Mouse (Mus musculus): ENCODE data around the gene Psme1.
A peak's percentile ranks its signal among the peaks of the same experiment; 100 is the strongest.

Gene Psme1

DNA sequence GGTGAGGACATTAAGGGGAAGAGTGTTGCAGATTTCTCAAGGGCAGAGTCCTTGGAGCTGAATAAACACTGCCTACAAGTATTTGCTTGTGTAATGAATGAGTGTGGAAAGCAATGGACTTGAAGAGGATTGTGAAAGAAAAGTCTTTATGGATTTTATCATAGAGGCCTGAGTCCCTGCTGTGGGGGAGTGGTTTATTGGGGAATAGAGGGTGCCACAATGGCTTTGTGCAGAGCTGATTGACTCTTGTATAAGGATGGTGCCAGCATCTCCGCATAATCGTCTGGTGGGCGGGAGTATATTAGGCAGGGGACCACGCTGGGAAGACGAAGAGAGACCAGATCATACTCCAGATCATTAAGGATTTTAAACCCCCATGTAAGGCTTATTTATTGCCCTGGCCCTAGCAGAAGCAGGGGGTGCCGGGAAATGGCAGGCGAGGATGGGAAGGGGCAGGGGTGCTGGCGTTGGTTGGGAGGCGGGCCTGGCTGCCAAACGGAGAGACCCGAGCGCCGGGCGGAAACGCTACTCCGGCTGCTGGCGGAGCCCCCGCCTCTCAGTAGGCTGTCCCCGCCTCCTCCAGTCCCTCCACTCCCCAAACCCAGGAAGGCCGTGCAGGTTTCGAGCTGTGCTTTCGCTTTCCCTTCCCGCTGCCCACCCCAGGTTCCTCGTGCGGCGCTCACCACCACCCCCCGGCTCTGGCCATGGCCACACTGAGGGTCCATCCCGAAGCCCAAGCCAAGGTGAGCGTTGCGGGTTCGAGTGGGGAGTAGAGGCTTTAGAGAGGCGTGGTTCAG is at the start of gene Psme1:
Gene Psme1 (plus strand): TSS at position 253 of the 797 bp plus-strand sequence.
- peak; percentile 80 for DNase-seq (ENCODE audit: low spot score)

DNA sequence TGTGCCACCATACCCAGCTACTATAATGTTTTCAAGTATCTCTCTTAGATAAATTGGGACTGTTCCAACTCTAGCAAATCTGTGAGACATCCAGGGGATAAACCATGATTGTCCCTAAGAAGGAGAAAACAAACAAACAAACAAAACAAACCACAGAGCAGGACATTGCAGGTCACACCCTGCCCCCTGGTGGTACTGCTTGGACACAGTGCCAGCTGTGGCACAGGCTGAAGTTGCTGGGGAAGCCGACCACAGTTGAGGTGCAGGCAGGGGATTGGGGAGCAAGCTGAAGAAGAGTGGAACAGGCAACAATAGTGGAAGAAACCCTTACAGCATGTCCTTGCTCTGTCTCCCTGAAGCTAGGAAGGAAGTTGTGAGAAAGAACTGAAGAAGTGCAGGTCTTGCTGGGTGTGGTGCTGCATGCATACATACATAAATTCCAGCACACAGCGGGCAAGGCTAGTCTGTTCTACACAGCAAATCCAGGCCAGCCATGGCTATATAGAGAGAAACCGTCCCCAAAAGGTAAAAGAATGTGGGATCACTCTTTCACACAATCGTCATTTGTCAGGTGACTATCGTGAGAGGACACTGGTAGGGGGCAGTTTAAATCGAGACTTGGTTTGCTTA is 41.7 kb upstream of the Psme1 start:
- DNase-seq (ENCODE audit: low spot score) = peak; percentile 73

DNA sequence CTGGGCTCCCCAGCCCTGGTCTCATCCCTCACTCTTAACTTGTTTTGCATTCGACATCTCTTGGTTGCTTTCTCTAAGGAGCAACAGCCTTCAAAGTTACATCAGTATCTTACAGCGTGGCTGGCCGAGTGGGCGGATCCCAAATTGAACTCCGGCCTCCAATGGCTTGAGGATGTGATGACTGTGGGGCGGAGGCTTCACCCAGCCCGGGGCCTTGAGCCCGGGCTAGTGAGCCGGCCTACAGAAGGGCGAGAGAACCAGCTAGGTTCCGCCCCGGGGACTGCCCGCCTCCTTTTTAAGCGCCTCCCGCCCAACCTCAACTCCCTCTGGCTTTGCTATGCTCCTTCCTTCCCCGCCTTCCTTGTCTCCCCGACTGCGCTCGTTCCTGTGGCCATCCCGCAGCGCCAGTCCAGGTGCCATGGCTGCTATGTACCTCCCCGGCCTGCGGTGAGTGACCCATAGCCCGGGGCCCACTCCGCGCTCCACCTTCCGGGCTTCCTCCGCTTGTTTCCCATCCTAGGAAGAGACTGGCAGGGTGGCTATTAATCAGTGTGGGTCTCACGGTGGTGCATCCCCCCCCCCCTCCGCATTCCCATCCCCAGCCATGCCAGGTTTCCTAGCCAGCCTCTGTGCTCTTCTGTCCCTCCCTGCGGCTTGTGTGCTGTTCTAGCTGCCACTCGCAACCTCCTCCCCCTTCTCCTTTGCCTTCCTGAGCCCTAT is 37.7 kb upstream of the Psme1 start, which contains the start of gene Pck2:
Gene Pck2 (plus strand): TSS at position 200 of the 720 bp plus-strand sequence.
- DNase-seq (ENCODE audit: low spot score) = peak; percentile 82

DNA sequence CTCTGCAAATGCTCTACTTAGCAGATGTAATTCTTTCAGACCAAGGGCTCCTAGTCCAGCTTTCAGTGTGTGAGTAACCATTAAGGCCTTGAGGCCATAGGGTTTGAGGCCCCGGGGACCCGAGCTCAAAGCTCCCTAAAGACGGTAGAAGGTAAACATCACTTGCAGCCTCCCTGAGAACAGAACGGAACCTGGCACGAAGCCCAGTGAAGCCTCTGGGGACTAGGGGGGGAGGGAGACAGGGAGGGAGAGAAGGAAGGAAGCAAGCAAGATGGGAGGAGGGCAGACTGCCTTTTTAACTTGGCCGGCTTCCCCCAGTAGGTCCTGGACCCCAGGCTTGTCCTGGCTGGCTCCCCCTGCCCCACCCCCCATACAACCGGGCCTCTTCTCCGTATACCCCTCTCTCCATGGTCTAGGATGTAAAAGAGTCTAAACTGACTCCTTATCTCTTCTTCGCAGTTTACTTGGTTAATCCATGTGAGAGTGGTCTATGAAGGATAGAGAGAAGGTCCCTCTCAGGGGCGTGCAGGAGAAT is 37.1 kb upstream of the Psme1 start:
- peak; percentile 59 for DNase-seq (ENCODE audit: low spot score)

DNA sequence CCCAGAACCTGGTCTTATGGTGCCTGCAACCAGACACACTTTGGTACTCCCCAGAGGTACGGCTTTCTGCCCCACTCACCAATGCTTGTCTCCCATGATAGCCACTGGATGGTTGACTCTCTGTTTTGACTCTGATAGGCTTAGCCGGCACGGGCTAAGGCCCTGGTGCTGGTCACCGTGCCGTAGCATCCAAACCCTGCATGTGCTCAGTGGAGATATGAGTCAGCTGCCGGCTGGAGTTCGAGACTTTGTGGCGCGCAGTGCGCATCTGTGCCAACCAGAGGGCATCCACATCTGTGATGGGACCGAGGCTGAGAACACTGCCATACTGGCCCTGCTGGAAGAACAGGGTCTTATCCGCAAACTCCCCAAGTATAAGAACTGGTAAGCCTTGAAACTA is 35.7 kb upstream of the Psme1 start:
- DNase-seq (ENCODE audit: low spot score) = no peak

DNA sequence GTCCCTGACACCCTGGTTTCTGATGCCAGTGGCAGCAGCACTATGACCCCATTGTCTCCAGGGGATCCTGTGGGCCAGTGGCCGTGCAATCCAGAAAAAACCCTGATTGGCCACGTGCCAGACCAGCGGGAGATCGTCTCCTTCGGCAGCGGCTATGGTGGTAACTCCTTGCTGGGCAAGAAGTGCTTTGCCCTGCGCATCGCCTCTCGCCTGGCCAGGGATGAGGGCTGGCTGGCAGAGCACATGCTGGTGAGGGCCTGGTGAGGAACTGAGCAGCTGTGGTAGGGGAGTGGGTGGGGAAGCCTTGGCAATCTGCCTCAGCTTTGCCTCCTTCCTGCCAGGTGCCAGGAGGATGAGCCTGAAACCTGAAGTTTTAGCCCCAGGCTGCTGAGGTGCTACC is 33.6 kb upstream of the Psme1 start:
- no peak for DNase-seq (ENCODE audit: low spot score)

DNA sequence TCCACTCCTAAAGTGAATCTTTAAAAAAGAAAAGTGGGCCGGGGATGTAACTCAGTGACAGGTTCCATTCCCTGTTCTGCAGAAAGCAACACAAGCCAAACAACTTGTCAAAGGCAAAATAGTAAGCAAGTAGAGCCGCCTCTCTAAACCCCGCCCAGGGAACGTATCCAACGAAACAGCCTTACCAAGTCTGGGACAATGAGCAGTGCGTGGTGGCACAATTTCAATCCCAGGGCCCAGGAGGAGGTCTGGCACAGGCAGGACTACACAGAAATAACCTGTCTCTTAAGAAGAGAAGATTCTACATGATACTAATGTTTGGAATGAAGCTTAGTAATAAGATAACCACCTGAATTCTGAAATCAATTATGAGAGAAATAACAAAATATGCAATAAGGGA is 27.7 kb upstream of the Psme1 start:
- no peak for DNase-seq (ENCODE audit: low spot score)

DNA sequence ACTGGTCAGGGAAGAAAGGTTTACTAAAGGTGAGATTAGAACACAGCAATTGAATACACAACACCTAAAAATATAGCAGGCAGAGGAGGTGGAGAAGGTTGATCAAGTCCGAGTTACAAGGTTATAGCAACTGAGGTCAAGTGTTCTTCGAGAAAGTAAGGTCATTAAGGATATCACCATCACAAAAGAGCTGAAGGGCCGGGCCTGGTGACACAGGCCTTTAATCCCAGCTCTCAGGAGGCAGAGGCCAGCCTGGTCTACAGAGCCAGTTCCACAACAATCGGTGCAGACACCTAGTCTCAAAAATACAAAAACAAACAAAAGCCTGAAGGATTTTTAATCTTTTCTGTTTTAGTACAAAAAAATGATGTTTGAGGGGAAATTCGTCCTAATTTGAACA is 26.6 kb upstream of the Psme1 start:
- no peak for DNase-seq (ENCODE audit: low spot score)

DNA sequence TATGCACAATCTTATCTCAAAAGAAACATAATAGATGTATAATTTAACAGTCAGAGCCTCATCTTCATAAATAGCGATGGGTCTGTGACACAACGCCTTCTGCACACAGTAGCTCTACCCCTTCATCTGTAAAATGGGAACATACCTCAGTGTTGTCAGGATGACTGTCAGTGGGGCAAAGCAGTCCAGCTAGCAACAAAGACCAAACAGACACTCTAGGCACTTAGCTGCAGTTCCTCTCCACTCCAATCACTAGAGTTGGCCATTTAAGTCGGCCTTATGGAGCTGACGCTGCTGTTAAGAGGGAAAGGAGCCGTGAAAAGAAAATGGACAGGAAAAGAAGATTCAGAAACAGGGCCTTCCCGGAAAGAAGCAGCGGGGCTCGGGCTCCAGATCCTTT is 26.1 kb upstream of the Psme1 start:
- DNase-seq (ENCODE audit: low spot score) = no peak

DNA sequence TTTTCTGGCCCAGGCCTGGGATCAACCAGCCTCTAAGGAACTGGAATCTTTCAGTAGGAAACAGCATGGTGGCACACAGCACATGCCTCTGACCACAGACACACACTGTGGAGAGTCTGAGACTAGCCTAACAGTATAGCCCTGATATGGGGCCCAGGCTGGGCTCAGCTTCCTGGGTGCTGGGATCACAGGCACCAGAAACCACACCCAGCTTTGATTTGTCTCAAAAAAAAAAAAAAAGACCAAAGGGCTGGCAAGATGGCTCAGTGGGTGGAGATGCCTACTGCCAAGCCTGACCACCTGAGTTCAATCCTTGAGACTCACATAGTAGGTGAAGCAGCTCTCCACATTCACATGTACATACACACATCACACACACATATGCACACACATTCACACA is 23.3 kb upstream of the Psme1 start:
- DNase-seq (ENCODE audit: low spot score) = no peak

DNA sequence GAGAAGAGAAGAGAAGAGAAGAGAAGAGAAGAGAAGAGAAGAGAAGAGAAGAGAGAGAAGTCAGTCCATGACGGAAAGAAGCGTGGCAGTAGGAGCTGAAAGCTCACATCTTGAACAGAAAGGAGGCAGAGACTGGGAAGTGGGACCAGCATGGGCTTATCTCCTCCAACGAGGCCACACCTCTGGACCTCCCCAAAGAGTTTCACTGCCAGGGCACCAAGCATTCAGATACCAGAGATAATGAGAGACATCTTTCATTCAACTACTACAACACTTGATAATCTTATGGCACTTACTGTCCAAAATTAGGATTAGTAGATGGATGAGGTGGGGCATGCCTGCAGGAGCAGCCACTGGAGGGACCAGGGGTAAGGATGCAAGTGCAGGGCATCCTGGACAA is 22.1 kb upstream of the Psme1 start:
- no peak for DNase-seq (ENCODE audit: low spot score)

DNA sequence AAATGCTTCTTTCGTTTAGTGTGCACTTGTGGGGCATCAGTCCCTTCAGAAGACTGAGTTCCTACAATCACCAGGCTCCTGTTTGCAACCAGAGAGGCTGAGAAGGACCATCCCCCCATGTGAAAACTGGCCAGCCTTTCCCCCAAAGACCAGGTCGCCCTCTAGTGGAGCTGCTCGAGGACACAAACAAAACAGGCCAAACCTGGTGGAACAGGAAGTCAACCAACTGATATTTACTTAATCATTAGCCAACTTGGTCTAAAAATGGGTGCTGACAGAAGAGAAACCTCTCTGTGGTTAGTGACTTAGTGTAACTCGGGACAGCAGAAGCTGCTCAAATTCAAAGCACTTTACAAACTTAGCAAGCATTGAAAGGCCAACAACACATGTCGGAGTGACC is 20.9 kb upstream of the Psme1 start:
- peak; percentile 83 for DNase-seq (ENCODE audit: low spot score)

DNA sequence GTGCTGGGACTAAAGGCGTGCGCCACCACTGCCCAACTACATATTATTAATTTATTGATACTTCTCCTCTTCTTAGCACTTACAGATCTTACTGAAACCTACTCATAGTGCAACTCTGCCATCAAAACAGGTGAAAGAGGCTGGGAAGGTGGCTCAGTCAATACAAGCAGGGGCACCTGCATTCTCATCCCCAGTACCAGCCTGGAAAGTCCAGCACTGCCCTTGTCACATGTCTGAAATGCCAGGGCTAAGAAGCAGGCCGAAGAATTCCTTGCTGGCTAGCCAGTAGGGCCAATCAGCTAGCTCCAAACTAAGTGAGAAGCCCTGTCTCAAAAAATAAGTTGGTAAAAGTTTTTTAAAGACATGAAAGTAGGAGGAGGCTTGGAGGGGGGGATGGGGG is 20.3 kb upstream of the Psme1 start:
- DNase-seq (ENCODE audit: low spot score) = no peak

DNA sequence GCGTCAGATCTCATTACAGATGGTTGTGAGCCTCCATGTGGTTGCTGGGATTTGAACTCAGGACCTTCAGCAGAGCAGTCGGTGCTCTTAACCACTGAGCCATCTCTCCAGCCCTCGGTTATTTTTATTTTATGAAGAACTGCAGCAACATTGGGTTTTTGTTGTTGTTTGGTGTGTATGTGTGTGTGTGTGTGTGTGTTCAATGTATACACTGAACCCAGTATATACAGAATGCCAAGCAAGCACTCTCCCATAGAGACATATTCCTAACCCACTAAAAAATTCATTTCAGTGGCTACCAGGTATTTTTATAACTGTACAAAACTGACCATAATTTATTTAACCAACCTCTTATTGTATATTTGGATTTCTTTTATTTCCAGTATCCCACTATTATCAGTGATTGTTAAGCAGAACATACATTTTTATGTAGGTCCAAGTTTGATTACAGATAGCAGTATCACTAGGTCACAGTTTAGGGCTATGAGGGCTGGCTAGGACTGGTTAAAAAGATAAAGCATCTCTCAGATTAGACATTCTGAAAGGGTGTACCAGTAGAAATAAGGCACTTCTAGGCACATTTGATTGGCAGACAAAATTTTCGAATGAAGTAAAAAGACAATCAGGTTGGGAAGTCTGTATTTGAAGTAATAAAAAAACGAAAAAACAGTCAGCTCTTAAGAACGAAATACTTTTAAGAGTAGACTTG is 19.0 kb upstream of the Psme1 start:
- no peak for DNase-seq (ENCODE audit: low spot score)

DNA sequence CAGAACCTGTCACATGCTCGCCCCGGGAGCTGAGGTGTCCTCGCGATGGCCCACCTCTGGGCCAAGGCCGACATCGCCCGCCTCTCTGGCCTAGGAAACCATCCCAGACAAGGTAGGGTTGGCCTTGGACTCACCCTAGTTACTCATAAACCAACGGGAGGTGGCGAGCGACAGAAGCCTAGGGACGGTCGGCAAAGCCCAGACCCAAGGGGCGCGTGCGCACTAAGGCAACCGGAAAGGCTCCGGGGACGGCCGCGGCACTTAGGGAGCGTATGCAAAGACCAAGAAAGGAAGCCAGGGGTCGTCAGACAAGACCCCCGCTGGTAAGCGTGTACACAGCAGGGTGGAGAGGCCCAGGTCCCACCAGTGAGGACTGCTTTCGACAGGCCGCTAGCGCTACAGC is 18.1 kb upstream of the Psme1 start, which contains the start of gene Dcaf11:
Gene Dcaf11 (plus strand): TSS at position 208 of the 403 bp plus-strand sequence.
- peak; percentile 94 for DNase-seq (ENCODE audit: low spot score)

DNA sequence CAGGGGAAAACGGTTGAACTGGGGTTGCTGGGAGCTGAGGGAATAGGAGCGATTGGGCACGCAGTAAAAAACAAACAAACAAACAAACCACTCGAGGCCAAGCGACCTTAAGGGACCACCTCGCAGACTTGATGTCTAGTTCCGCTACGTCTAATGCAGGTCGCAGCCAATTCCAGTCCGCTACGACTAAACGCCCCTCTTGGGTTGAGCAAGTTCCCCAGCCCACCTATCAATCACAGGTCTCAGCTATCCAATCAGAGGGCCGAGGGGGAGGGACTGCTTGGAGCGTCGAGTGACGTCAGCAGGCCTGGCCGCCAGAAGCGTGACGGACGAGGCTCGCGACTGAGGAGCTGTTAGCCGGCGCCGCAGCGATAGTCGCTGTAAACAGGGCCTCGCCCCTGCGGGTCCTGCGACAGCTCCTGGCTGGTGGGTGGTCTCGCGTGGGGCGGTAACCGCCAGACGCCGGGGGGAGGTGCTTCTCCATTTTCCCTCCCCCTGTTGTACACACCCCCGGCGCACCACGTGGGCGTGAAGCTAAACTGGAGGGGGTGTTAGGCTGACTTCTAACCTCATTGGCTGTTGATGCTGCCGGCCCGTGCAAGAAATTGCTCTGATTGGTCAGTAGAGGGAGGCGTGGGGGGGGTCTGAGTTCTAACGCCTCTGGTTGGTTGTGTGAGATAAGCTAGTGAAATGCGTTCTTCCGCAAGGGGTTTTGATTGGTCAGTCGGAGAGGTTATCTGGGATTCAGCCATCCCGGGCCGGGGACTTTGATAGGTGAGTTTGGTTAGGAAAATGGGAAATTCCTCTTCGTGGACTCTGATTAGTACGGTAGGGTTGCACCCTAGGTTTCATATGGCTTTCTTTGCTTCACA is 17.5 kb upstream of the Psme1 start, which contains the start of gene A730061H03Rik:
Gene A730061H03Rik (minus strand): TSS at position 205 of the 872 bp plus-strand sequence.
- peak; percentile 99 for DNase-seq (ENCODE audit: low spot score)

DNA sequence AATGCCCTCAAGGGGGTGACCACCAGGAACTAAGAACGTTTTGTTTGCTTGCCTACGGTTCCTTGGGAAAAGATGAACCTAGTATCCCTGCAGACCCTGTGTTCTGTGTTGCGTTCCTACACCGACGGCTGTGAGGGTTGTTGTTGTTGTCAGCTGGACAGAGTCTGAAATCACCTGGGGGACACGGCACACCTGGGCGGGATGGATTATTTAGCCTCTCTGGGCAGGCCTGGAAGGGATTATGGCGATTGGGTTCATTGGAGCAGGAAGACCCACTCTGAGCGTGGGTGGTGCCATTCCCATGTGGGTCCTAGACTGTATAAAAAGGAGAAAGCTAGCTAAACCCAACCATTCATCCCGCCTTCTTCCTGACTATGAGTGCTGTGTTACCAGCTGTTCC is 16.1 kb upstream of the Psme1 start:
- DNase-seq (ENCODE audit: low spot score) = no peak

DNA sequence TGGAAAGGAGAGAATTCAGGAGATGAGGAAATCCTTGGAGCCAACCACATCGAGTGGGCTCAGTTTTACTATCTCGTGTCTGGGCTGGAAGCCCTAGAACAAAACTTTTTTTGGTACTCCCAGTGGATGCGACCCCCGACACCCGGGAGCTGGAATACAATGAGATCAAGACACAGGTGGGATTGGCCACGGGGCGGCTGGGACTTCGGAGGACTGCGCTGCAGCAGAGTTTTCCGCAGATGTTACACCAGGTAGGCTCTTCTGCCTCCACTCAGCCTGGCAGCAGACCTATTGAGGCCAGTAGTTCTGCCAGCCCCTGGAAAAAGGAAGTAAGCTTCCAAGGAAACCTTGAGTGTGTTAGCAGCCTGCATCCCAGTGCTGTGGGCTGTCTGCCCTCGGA is 14.7 kb upstream of the Psme1 start:
- DNase-seq (ENCODE audit: low spot score) = no peak

DNA sequence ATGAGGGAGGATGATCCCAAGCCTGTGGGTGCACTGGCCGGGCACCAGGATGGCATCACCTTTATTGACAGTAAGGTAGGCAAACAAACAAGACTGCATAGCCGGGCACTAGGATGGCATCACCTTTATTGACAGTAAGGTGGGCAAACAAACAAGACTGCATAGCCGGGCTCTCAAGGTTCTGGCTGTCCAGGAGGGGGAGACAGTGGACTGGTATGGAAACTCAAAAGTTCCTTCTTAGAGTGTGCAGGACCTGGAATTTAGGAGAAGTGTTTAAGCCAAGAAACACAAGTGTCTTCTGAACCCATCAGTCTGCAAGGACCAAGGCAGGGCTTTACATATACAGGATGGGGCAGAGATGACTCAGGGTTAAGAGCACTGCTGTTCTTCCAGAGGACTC is 12.2 kb upstream of the Psme1 start:
- DNase-seq (ENCODE audit: low spot score) = no peak

DNA sequence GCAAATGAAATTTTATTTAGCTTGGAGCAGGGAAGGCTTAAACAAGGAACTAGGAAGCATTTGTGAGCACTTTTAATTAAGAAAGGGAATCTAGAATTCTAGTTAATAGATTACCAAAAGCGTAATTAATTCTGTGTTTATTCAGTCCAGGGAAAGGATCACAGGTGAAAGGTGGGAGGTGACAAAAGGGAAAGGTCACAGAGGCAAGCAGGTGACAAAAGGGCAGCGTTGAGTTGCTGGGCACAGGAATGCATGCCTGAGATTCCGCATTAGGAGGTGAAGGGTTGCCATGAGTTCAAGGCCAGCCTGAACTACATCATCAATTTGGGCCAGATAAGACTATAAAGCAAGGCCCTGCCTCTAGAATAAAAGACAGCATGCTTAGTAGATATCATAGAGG is 10.4 kb upstream of the Psme1 start:
- DNase-seq (ENCODE audit: low spot score) = no peak

DNA sequence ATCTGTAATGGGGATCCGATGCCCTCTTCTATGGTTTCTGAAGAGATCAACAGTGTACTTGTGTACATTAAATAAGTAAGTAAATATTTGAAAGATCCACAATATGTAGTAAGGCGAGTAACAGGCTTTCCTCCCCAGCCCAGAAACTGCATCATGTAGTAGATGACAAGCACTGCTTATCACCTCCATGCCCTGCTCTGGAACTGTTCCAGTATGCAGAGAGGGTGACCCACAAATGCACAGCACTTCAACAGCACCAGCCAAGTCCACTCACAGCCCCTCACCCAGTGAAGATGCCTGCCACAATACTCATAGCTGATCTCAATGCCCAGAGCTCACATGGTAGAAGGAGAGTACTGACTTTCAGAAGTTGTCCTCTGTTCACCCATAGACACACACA is 7.3 kb upstream of the Psme1 start:
- no peak for DNase-seq (ENCODE audit: low spot score)

Data from retina, embryonic 14.5 days (tissue).